Mouse (Mus musculus) stomach, postnatal 0 days (tissue): ENCODE measurements around the gene Kcnn3. TPM values are rescaled to one million over a fixed set of nuclear protein-coding genes. Genes with fewer than 3 reads are reported as not detected.

Source experiments
- ATAC-seq: fragments of 200-750 bp; cut with Nextera tagmentation; 2 replicates; pipeline ENCODE4 v1.8.0; 2017; ENCODE audit not compliant: low FRiP score, low TSS enrichment
- DNase-seq: peaks from one replicate; pipeline ENCODE4 v3.0.0-alpha.2; 2016; ENCODE audit warnings: low spot score
- H3K27ac ChIP-seq: fragments of 300-500 bp; sonication (generic); replicated peaks from 2 replicates; pipeline ENCODE4 v1.5.1; 2014; ENCODE audit warnings: mild to moderate bottlenecking, control low read depth
- H3K27me3 ChIP-seq: fragments of 300-500 bp; sonication (generic); 2 replicates; pipeline ENCODE4 v1.6.1; 2014; ENCODE audit warnings: low read length; ENCODE audit not compliant: control insufficient read depth, insufficient read depth
- H3K36me3 ChIP-seq: fragments of 300-500 bp; sonication (generic); 2 replicates; pipeline ENCODE4 v1.6.1; 2014; ENCODE audit warnings: low read length, mixed read lengths; ENCODE audit not compliant: control insufficient read depth, insufficient read depth
- H3K4me1 ChIP-seq: fragments of 300-500 bp; sonication (generic); replicated peaks from 2 replicates; pipeline ENCODE4 v1.6.1; 2014; ENCODE audit warnings: antibody characterized with exemption; ENCODE audit not compliant: control insufficient read depth, insufficient read depth
- H3K4me2 ChIP-seq: fragments of 300-500 bp; sonication (generic); replicated peaks from 2 replicates; pipeline ENCODE4 v1.6.1; 2014; ENCODE audit warnings: low read depth, mild to moderate bottlenecking, control low read depth, moderate library complexity
- H3K4me3 ChIP-seq: fragments of 300-500 bp; sonication (generic); 2 replicates; pipeline ENCODE4 v1.5.1; 2014; ENCODE audit warnings: low read depth, low read length, control low read depth
- H3K9ac ChIP-seq: fragments of 300-500 bp; sonication (generic); 2 replicates; pipeline ENCODE4 v1.6.1; 2014; ENCODE audit warnings: mild to moderate bottlenecking, low read length, control low read depth, mixed read lengths
- H3K9me3 ChIP-seq: fragments of 300-500 bp; sonication (generic); 2 replicates; pipeline ENCODE4 v1.6.1; 2016; ENCODE audit warnings: low read length; ENCODE audit not compliant: control insufficient read depth
- CTCF ChIP-seq: IDR thresholded peaks from 2 replicates; pipeline ENCODE4 v1.5.1; 2016; ENCODE audit warnings: antibody characterized with exemption, low read depth, mild to moderate bottlenecking, moderate library complexity
- EP300 ChIP-seq: optimal IDR thresholded peaks from 2 replicates; pipeline ENCODE3; 2016; ENCODE audit warnings: antibody characterized with exemption
- WGBS: fragments of 180-500 bp; shearing (Covaris S2); extraction: QIAGEN DNeasy Blood & Tissue Kit; methylation state at CpG from one replicate; pipeline ENCODE4 v1.1.7; 2014; 5-methylcytosine and 5-hydroxymethylcytosine counted together
- polyA plus RNA-seq: library from polyadenylated mRNA; unstranded; fragments of >200 nt; fragmentation: Nextera tagmentation; extraction: Ambion mirVana; gene quantifications from 2 replicates; pipeline ENCODE4 v1.2.1, GENCODE M21; 2015

Gene Kcnn3
- polyA plus RNA-seq, 1 experiment from 2014 or later = 4.5 TPM

DNA sequence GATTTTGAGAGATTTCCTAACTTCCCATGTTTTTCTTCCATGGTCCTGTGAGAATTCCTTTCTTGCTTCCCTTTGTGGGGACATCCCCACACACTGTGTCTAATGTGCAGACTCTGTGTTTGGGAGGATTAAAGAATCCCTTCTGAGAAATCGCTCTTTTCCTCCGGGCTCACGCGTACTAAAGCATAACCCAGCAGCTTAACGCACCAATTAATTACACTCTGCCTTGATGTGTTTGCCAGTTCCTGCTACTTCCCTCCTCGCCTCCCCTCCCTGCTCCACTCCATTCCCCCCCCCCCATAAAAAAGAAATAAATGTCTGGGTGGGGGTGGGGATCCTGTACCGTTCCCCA lies 1.5 kb downstream of the Kcnn3 start:
- Histone ChIP-seq H3K9me3 (no peaks in the 10 kb centered on the region), H3K27me3 (no peaks in the 10 kb centered on the region), H3K9ac (peak overlapping the region; percentile 18; the same call in 1 of the 2 replicates), H3K4me2 (peak overlapping the region; percentile 76), H3K4me3 (peak overlapping the region; percentile 45), H3K4me1 (peaks cover 2% of the 10 kb centered on the region; the same call in 1 of the 2 replicates), H3K36me3 (no peaks in the 10 kb centered on the region), H3K27ac (no peak overlapping the region)
- ATAC-seq (no peak), DNase-seq (no peak)
- 6% methylated on average over 7 of the region's 7 CpGs for WGBS
- TF ChIP-seq EP300 (no peak), CTCF (no peak)

DNA sequence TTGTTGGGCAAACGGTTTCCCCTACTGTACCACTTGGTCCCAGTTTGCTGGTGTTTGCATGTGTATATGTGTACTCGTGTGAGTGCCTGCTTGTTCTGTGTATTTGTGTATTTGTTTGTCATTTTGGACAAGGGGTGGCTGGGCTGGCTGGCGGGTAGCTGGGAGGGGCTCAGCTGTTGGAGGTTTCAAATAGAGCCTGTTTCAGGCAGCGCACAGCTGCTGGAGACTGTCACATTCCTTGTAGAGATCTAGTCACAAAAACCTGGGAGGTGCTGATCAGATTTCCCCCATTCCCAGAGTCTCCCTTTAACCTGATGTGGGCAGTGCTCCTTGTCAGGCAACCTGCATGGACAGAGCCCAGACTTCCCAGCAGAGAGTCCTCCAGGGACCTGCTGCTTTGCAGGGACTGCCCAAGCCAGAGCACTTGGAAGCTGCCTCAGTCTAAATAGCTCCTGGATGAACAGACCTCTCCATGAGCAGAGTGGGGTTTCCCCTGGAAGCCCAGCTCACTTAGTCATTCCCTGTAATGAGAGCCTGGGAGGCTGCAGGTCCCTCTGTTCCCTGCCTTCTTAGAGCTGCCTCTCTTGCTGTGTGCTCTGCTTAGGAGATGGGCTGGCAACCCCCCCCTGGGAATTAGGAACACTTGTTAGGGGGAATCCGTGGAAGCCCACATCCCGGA lies 2.6 kb downstream of the Kcnn3 start:
- peak overlapping the region; percentile 45 for H3K4me3 ChIP-seq
- H3K27ac ChIP-seq = peak overlapping the region; percentile 25; the same call in 1 of the 2 replicates
- peak overlapping the region; percentile 76 for H3K4me2 ChIP-seq
- H3K9ac ChIP-seq = peak overlapping the region; percentile 18; the same call in 1 of the 2 replicates
- ATAC-seq = no peak
- 28% methylated on average over 6 of the region's 6 CpGs for WGBS
- TF ChIP-seq EP300 (no peak), CTCF (no peak)
- no peaks in the 10 kb centered on the region for H3K27me3 ChIP-seq
- H3K36me3 ChIP-seq = no peaks in the 10 kb centered on the region
- no peaks in the 10 kb centered on the region for H3K9me3 ChIP-seq
- DNase-seq = no peak
- H3K4me1 ChIP-seq = peaks cover 2% of the 10 kb centered on the region; the same call in 1 of the 2 replicates

DNA sequence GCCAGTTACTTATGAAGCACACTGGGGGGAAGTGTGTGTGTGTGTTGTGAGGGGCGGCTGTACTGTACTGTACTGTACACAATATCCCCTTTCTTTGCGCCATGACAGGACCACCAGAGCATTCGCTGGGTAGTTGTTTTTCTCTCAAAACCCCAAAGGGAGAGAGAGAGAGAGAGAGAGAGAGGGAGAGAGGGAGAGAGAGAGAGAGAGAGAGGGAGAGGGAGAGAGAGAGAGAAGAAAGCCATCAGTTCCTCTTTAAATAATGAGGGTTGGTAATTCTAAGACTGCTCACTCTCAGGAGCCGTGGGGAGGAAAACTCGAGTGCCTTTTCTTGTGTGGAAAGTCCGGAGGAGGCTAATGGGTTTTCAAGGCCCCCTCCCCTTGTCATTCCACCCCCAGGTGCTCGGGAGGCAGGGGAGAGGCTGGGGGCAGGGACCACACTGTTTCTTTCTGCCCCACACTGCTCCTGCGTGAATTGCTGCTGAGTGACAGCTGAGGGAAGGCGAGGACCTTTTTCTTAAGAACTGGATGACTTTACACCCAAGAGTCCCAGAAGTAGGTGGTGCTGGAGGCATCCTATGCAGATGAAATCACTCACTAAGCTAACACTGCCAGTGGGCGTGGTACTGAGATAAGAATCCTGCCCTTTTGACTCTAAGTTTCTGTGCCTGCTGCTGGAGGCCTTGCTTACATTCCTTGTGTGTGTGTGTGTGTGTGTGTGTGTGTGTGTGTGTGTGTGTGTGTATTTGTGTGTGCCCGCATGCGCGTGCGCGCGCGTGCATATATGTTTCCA lies 6.5 kb downstream of the Kcnn3 start:
- Histone ChIP-seq H3K4me2 (no peak overlapping the region), H3K4me3 (no peak overlapping the region), H3K27me3 (no peaks in the 10 kb centered on the region), H3K9ac (no peak overlapping the region), H3K36me3 (no peaks in the 10 kb centered on the region), H3K4me1 (no peaks in the 10 kb centered on the region; the same call in 1 of the 2 replicates), H3K9me3 (no peaks in the 10 kb centered on the region), H3K27ac (no peak overlapping the region)
- ATAC-seq (peak; percentile 86), DNase-seq (peak; percentile 76)
- TF ChIP-seq EP300 = no peak
- no peak for TF ChIP-seq CTCF
- 29% methylated on average over 17 of the region's 17 CpGs for WGBS

DNA sequence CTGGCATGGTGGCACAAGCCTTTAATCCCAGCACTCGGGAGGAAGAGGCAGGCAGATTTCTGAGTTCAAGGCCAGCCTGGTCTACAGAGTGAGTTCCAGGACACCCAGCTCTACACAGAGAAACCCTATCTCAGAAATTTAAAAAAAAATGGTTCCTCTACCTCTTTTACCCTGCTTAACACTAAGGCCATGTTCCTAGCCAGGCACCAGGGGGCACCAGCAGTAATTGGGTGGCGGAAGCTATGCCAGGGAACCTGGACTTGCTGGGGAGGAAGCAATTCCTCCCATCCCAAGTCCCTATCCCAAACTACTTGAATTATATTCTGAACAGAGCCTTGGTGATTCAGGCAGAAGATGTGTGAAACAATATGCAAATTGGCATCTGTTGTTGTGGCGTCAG lies 9.8 kb downstream of the Kcnn3 start:
- Histone ChIP-seq H3K9me3 (no peaks in the 10 kb centered on the region), H3K4me3 (no peak overlapping the region), H3K27me3 (no peaks in the 10 kb centered on the region), H3K4me1 (no peaks in the 10 kb centered on the region; the same call in 1 of the 2 replicates), H3K9ac (no peak overlapping the region), H3K27ac (no peak overlapping the region), H3K4me2 (no peak overlapping the region), H3K36me3 (no peaks in the 10 kb centered on the region)
- peak; percentile 60 for TF ChIP-seq CTCF
- no peak for TF ChIP-seq EP300
- ATAC-seq (no peak), DNase-seq (no peak)
- 84% methylated on average over 3 of the region's 3 CpGs for WGBS

DNA sequence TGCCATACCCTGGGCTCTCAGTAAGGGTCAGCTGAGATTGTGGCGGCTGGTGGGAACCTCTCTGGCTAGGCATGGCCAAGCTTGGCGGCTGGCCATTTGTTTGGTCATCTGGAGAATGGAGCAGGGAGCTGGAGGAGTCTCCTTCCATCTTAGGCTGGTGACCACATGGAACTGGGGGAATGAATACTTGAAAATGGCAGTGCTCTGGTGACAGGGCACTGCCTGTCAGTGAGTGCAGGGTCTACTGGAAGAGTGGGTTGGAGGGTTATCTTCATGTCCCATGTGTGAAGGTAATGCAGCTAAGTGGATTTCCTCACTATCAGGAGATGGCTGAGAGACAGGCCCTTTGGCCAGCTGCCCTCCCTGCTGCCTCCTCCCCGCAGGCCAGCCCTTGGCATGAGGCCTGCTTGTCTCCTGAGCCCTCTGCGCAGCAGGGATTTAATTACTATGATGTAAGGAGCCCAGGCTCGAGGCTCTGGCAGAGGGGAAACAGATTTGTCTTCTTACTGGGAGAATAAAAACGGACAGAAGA lies 14.7 kb downstream of the Kcnn3 start:
- H3K27ac ChIP-seq = no peak overlapping the region
- H3K4me3 ChIP-seq = no peak overlapping the region
- no peaks in the 10 kb centered on the region for H3K4me1 ChIP-seq
- no peaks in the 10 kb centered on the region for H3K9me3 ChIP-seq
- TF ChIP-seq CTCF = no peak
- H3K9ac ChIP-seq = no peak overlapping the region
- H3K4me2 ChIP-seq = no peak overlapping the region
- WGBS = 33% methylated on average over 6 of the region's 6 CpGs
- no peaks in the 10 kb centered on the region for H3K36me3 ChIP-seq
- no peaks in the 10 kb centered on the region for H3K27me3 ChIP-seq
- DNase-seq (peak; percentile 36), ATAC-seq (peak; percentile 26; the same call in 1 of the 2 replicates)
